Mouse (Mus musculus): Measurements from ENCODE around the gene Tnip2. TPM values are rescaled to one million over a fixed set of nuclear protein-coding genes. Genes with fewer than 3 reads are reported as not detected.

The Tnip2 gene
- polyA plus RNA-seq, 1 experiment from 2014 or later = 16.2 TPM

- no peak overlapping the region for H3K27ac ChIP-seq (ENCODE audit: low read depth)
- no peak overlapping the region for H3K9ac ChIP-seq
- WGBS = 67% methylated on average over 5 of the region's 5 CpGs
- no peak overlapping the region for H3K4me2 ChIP-seq
- no peaks in the 10 kb centered on the region for H3K27me3 ChIP-seq (ENCODE audit: insufficient read depth, low read length)
- H3K9me3 ChIP-seq (ENCODE audit: low read depth, low read length) = no peaks in the 10 kb centered on the region
- DNase-seq (no peak), ATAC-seq (ENCODE audit: insufficient read depth) (no peak)
- no peak for TF ChIP-seq CTCF (IDR thresholded peaks at IDR 0.05; ENCODE audit: low read depth)
- H3K4me3 ChIP-seq (ENCODE audit: low read depth, low read length) = no peak overlapping the region
- H3K4me1 ChIP-seq (ENCODE audit: insufficient read depth) = no peaks in the 10 kb centered on the region
- no peaks in the 10 kb centered on the region for H3K36me3 ChIP-seq (ENCODE audit: insufficient read depth)
Observed at GRCm38 (mm10) chr5:34533066-34533465, 19.3 kb upstream of the Tnip2 start.

DNA sequence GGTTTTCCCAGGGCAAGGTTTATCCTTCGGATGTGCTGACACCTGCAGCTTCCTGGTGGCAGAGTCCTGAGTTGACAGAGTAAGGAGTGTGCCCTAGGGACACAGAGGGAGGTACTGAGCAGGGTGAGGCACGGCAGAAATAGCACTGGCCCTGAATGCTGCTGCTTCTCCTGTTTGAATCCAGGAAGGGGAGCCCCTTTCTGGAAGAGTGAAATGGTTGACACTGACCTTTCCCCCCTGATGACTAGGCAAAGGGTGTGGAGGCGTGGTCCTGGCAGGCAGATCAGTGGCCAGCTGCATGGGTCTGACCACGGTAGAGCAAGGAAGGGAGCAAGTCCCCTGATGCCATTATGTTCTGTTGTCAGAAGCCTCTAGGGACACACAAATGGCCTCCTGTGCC lies 16.9 kb upstream of the Tnip2 start:
- Histone ChIP-seq H3K9me3 (ENCODE audit: low read depth, low read length) (no peaks in the 10 kb centered on the region), H3K4me3 (ENCODE audit: low read depth, low read length) (no peak overlapping the region), H3K27ac (ENCODE audit: low read depth) (no peak overlapping the region), H3K36me3 (ENCODE audit: insufficient read depth) (no peaks in the 10 kb centered on the region), H3K9ac (no peak overlapping the region), H3K27me3 (ENCODE audit: insufficient read depth, low read length) (no peaks in the 10 kb centered on the region), H3K4me1 (ENCODE audit: insufficient read depth) (no peaks in the 10 kb centered on the region), H3K4me2 (no peak overlapping the region)
- TF ChIP-seq CTCF (IDR thresholded peaks at IDR 0.05; ENCODE audit: low read depth) = no peak
- no peak for ATAC-seq (ENCODE audit: insufficient read depth)
- 31% methylated on average over 4 of the region's 4 CpGs for WGBS
- no peak for DNase-seq

DNA sequence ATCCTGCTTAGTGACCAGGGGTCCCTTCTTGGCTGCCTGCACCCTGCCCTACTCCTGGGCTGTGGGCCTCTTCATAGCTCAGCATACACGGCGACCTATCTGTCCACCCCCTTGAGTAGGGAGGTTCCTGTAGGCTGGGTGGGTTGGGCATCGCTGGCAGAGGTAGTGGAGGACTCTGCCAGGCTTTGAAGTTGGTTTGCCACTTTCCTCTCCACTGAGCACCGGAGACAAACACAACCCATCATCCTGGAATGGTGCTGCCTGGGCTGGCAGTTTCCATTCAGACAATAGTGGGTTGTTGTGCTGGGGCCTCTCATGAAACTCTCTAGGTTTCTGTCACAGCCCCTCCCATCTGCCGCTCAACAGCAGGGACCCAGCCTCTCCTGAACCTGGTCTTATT lies 16.3 kb upstream of the Tnip2 start:
- no peak overlapping the region for H3K9ac ChIP-seq
- 67% methylated on average over 5 of the region's 5 CpGs for WGBS
- no peaks in the 10 kb centered on the region for H3K9me3 ChIP-seq (ENCODE audit: low read depth, low read length)
- H3K27ac ChIP-seq (ENCODE audit: low read depth) = no peak overlapping the region
- no peak overlapping the region for H3K4me2 ChIP-seq
- no peaks in the 10 kb centered on the region for H3K4me1 ChIP-seq (ENCODE audit: insufficient read depth)
- no peak for TF ChIP-seq CTCF (IDR thresholded peaks at IDR 0.05; ENCODE audit: low read depth)
- H3K36me3 ChIP-seq (ENCODE audit: insufficient read depth) = no peaks in the 10 kb centered on the region
- no peak for DNase-seq
- no peak for ATAC-seq (ENCODE audit: insufficient read depth)
- no peaks in the 10 kb centered on the region for H3K27me3 ChIP-seq (ENCODE audit: insufficient read depth, low read length)
- no peak overlapping the region for H3K4me3 ChIP-seq (ENCODE audit: low read depth, low read length)

GRCm38 (mm10) chr5:34528724-34529123 lies 14.9 kb upstream of the Tnip2 start:
- Histone ChIP-seq H3K27ac (ENCODE audit: low read depth) (no peak overlapping the region), H3K9me3 (ENCODE audit: low read depth, low read length) (no peaks in the 10 kb centered on the region), H3K4me1 (ENCODE audit: insufficient read depth) (no peaks in the 10 kb centered on the region), H3K36me3 (ENCODE audit: insufficient read depth) (no peaks in the 10 kb centered on the region), H3K4me3 (ENCODE audit: low read depth, low read length) (no peak overlapping the region), H3K4me2 (no peak overlapping the region), H3K27me3 (ENCODE audit: insufficient read depth, low read length) (no peaks in the 10 kb centered on the region), H3K9ac (no peak overlapping the region)
- TF ChIP-seq CTCF (IDR thresholded peaks at IDR 0.05; ENCODE audit: low read depth) = no peak
- DNase-seq (no peak), ATAC-seq (ENCODE audit: insufficient read depth) (no peak)
- 79% methylated on average over 5 of the region's 5 CpGs for WGBS

DNA sequence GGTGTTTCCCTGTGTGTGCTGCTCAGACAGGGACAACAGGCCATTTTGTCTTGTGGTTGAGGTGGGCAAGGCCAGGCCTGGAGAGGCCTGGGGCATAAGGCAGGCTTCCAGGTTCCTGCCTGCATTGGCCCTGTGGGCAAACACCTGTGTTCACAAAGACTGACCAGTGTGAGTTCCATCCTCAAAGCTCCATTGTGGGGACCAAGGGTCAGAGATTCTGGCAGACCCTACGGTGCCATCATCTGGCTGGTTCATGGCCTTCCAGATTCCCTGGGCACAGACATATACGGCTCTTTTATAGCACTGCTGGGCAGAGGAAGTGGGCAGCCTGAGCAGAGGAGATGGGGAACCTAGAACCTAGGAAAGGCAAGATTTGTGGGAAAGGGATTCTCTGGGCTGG lies 13.6 kb upstream of the Tnip2 start:
- Histone ChIP-seq H3K36me3 (ENCODE audit: insufficient read depth) (no peaks in the 10 kb centered on the region), H3K9me3 (ENCODE audit: low read depth, low read length) (no peaks in the 10 kb centered on the region), H3K27ac (ENCODE audit: low read depth) (no peak overlapping the region), H3K4me2 (no peak overlapping the region), H3K27me3 (ENCODE audit: insufficient read depth, low read length) (no peaks in the 10 kb centered on the region), H3K9ac (no peak overlapping the region), H3K4me3 (ENCODE audit: low read depth, low read length) (no peak overlapping the region), H3K4me1 (ENCODE audit: insufficient read depth) (no peaks in the 10 kb centered on the region)
- ATAC-seq (ENCODE audit: insufficient read depth) (no peak), DNase-seq (no peak)
- no peak for TF ChIP-seq CTCF (IDR thresholded peaks at IDR 0.05; ENCODE audit: low read depth)
- 79% methylated on average over 2 of the region's 2 CpGs for WGBS

GRCm38 (mm10) chr5:34526477-34526775 lies 12.6 kb upstream of the Tnip2 start:
- TF ChIP-seq CTCF (IDR thresholded peaks at IDR 0.05; ENCODE audit: low read depth) = no peak
- no peaks in the 10 kb centered on the region for H3K4me1 ChIP-seq (ENCODE audit: insufficient read depth)
- DNase-seq (no peak), ATAC-seq (ENCODE audit: insufficient read depth) (no peak)
- H3K27ac ChIP-seq (ENCODE audit: low read depth) = no peak overlapping the region
- peak overlapping the region; percentile 52 for H3K4me3 ChIP-seq (ENCODE audit: low read depth, low read length)
- H3K36me3 ChIP-seq (ENCODE audit: insufficient read depth) = no peaks in the 10 kb centered on the region
- H3K9ac ChIP-seq = no peak overlapping the region
- H3K27me3 ChIP-seq (ENCODE audit: insufficient read depth, low read length) = no peaks in the 10 kb centered on the region
- 35% methylated on average over 5 of the region's 5 CpGs for WGBS
- H3K9me3 ChIP-seq (ENCODE audit: low read depth, low read length) = no peaks in the 10 kb centered on the region
- H3K4me2 ChIP-seq = peak overlapping the region; percentile 77

- TF ChIP-seq CTCF (IDR thresholded peaks at IDR 0.05; ENCODE audit: low read depth) = peak; percentile 20; the same call in 1 of the 2 replicates
- no peak within 1 kb of the TSS for H3K27ac ChIP-seq (ENCODE audit: low read depth)
Observed at GRCm38 (mm10) chr5:34525663-34526476, 12.1 kb upstream of the Tnip2 start, which contains the start of gene Sh3bp2. Gene Sh3bp2 (plus strand): TSS chr5:34525838.

More at GRCm38 (mm10) chr5:34525663-34526476, 12.1 kb upstream of the Tnip2 start, which contains the start of gene Sh3bp2:
- H3K27me3 ChIP-seq (ENCODE audit: insufficient read depth, low read length) = no peaks in the 10 kb centered on the region
- 2% methylated on average over 38 of the region's 38 CpGs for WGBS
- H3K9me3 ChIP-seq (ENCODE audit: low read depth, low read length) = no peaks in the 10 kb centered on the region
- ATAC-seq (ENCODE audit: insufficient read depth) (peak; percentile 95), DNase-seq (peak; percentile 96)
- H3K4me1 ChIP-seq (ENCODE audit: insufficient read depth) = no peaks in the 10 kb centered on the region
- peak within 1 kb of the TSS; percentile 46 for H3K9ac ChIP-seq
- no peaks in the 10 kb centered on the region for H3K36me3 ChIP-seq (ENCODE audit: insufficient read depth)
- H3K4me3 ChIP-seq (ENCODE audit: low read depth, low read length) = peak within 1 kb of the TSS; percentile 52
- peak within 1 kb of the TSS; percentile 77 for H3K4me2 ChIP-seq
